Mouse (Mus musculus): Measurements from ENCODE around the gene Gm13088. TPM values are rescaled to one million over a fixed set of nuclear protein-coding genes. Genes with fewer than 3 reads are reported as not detected.

Gm13088 gene
- polyA plus RNA-seq (2014; fragmentation: Illumina TruSeq; extraction: RNeasy Lipid Tissue Mini Kit (QIAGEN cat#74804); ENCODE audit: low read depth, low replicate concordance) = not detected

GRCm38 (mm10) chr4:143657146-143657545, at the start of gene Gm13088:
Gm13088 (minus strand) TSS chr4:143657246.

GRCm38 (mm10) chr4:143702611-143703010, 45.6 kb upstream of the Gm13088 start, which contains the start of gene Gm13089:
Gm13089 (minus strand) TSS chr4:143702711.

GRCm38 (mm10) chr4:143614703-143615102, 42.3 kb downstream of the Gm13088 start, which contains the start of gene Gm13083:
Gm13083 (plus strand) TSS chr4:143615003.

Other genes starting within 250 kb of the Gm13088 start
- 12.3 TPM for gene Pramef8, start 244.8 kb downstream of the Gm13088 start, polyA plus RNA-seq (2014; fragmentation: Illumina TruSeq; extraction: RNeasy Lipid Tissue Mini Kit (QIAGEN cat#74804); ENCODE audit: low read depth, low replicate concordance)
- gene Oog4, start 206.9 kb downstream of the Gm13088 start, polyA plus RNA-seq (2014; fragmentation: Illumina TruSeq; extraction: RNeasy Lipid Tissue Mini Kit (QIAGEN cat#74804); ENCODE audit: low read depth, low replicate concordance) = not detected
- gene Gm13043, start 145.9 kb downstream of the Gm13088 start, polyA plus RNA-seq (2014; fragmentation: Illumina TruSeq; extraction: RNeasy Lipid Tissue Mini Kit (QIAGEN cat#74804); ENCODE audit: low read depth, low replicate concordance) = not detected
- gene Gm13040, start 121.3 kb downstream of the Gm13088 start, polyA plus RNA-seq (2014; fragmentation: Illumina TruSeq; extraction: RNeasy Lipid Tissue Mini Kit (QIAGEN cat#74804); ENCODE audit: low read depth, low replicate concordance) = not detected
- gene BC080695, start 105.5 kb downstream of the Gm13088 start, polyA plus RNA-seq (2014; fragmentation: Illumina TruSeq; extraction: RNeasy Lipid Tissue Mini Kit (QIAGEN cat#74804); ENCODE audit: low read depth, low replicate concordance) = not detected
- not detected for gene Gm13057, start 105.5 kb downstream of the Gm13088 start, polyA plus RNA-seq (2014; fragmentation: Illumina TruSeq; extraction: RNeasy Lipid Tissue Mini Kit (QIAGEN cat#74804); ENCODE audit: low read depth, low replicate concordance)
- gene Gm13083, start 42.2 kb downstream of the Gm13088 start, polyA plus RNA-seq (2014; fragmentation: Illumina TruSeq; extraction: RNeasy Lipid Tissue Mini Kit (QIAGEN cat#74804); ENCODE audit: low read depth, low replicate concordance) = not detected
- gene Gm13089, start 45.5 kb upstream of the Gm13088 start, polyA plus RNA-seq (2014; fragmentation: Illumina TruSeq; extraction: RNeasy Lipid Tissue Mini Kit (QIAGEN cat#74804); ENCODE audit: low read depth, low replicate concordance) = not detected
- not detected for gene Gm13078, start 62.2 kb upstream of the Gm13088 start, polyA plus RNA-seq (2014; fragmentation: Illumina TruSeq; extraction: RNeasy Lipid Tissue Mini Kit (QIAGEN cat#74804); ENCODE audit: low read depth, low replicate concordance)
- gene Gm13023, start 132.1 kb upstream of the Gm13088 start, polyA plus RNA-seq (2014; fragmentation: Illumina TruSeq; extraction: RNeasy Lipid Tissue Mini Kit (QIAGEN cat#74804); ENCODE audit: low read depth, low replicate concordance) = not detected
- gene Gm13084, start 158.8 kb upstream of the Gm13088 start, polyA plus RNA-seq (2014; fragmentation: Illumina TruSeq; extraction: RNeasy Lipid Tissue Mini Kit (QIAGEN cat#74804); ENCODE audit: low read depth, low replicate concordance) = not detected
- not detected for gene Gm13103, start 189.3 kb upstream of the Gm13088 start, polyA plus RNA-seq (2014; fragmentation: Illumina TruSeq; extraction: RNeasy Lipid Tissue Mini Kit (QIAGEN cat#74804); ENCODE audit: low read depth, low replicate concordance)
- not detected for gene Pramef6, start 243.1 kb upstream of the Gm13088 start, polyA plus RNA-seq (2014; fragmentation: Illumina TruSeq; extraction: RNeasy Lipid Tissue Mini Kit (QIAGEN cat#74804); ENCODE audit: low read depth, low replicate concordance)

All from adipose tissue, adult 10 weeks (tissue).